Mouse (Mus musculus) olfactory bulb, adult 2 months (tissue): Measurements from ENCODE around the gene Ptpn11.

Experiments
- CTCF ChIP-seq: fragments of 200-500 bp; IDR thresholded peaks from 2 replicates; pipeline ENCODE4 v1.5.1; 2012; ENCODE audit warnings: low read depth, mild to moderate bottlenecking, low read length, moderate library complexity; ENCODE audit not compliant: insufficient read depth
- POLR2A ChIP-seq: fragments of 200-500 bp; IDR thresholded peaks from 2 replicates; pipeline ENCODE4 v1.6.1; 2012; ENCODE audit warnings: mild to moderate bottlenecking, low read depth, low read length, moderate library complexity; ENCODE audit not compliant: insufficient read depth

- no peak for TF ChIP-seq POLR2A
- no peak for TF ChIP-seq CTCF
Observed at GRCm38 (mm10) chr5:121225854-121226253, 34.7 kb upstream of the Ptpn11 start.
